Mouse (Mus musculus): ENCODE measurements around the gene Kifc3. TPM values are rescaled to one million over a fixed set of nuclear protein-coding genes. Genes with fewer than 3 reads are reported as not detected.

Kifc3 gene
- polyA plus RNA-seq, 1 experiment = not detected

DNA sequence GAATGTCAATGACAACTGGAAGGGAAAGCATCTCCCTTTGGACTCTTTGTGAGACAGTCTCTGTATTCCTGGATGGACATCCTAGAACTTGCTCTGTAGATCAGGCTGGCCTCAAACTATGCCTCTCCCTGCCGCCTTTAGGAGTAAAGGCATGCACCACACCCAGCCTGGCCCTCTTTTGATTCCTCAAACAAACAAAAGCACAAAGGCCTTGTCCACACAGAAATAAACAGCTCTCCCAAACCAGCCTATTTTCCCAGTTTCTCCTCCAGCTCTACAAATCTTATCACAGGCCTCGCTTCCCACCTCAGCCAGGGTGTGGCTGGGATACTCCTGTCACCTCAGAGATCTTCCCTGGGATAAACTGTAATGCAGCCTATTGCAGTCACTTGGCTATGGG is 68.4 kb downstream of the Kifc3 start:
- TF ChIP-seq GATA1 (IDR thresholded peaks at IDR 0.05; ENCODE audit: low read length) = no peak

DNA sequence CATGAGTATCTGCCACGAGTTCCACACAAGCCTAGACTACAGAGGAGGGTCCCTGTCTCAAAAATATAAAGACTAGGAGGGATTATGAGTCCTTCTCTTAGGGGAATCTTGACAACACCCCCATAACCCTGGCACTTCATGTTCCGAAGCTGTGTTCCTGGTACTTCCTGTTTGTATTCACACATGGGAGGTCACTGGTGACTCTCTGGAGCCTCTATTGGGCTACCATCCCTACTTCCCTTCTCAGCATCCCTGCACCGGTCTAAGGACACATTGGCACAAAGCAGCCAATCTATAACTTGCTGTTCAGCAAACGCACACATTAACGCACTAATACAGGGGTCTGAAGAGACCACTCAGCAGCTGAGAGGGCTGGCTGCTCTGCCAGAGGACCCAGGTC is 70.6 kb downstream of the Kifc3 start:
- TF ChIP-seq GATA1 (IDR thresholded peaks at IDR 0.05; ENCODE audit: low read length) = no peak

- no peak for TF ChIP-seq GATA1 (IDR thresholded peaks at IDR 0.05; ENCODE audit: low read length)
These were observed 71.6 kb downstream of the Kifc3 start for GRCm38 (mm10) chr8:95130966-95131537.

DNA sequence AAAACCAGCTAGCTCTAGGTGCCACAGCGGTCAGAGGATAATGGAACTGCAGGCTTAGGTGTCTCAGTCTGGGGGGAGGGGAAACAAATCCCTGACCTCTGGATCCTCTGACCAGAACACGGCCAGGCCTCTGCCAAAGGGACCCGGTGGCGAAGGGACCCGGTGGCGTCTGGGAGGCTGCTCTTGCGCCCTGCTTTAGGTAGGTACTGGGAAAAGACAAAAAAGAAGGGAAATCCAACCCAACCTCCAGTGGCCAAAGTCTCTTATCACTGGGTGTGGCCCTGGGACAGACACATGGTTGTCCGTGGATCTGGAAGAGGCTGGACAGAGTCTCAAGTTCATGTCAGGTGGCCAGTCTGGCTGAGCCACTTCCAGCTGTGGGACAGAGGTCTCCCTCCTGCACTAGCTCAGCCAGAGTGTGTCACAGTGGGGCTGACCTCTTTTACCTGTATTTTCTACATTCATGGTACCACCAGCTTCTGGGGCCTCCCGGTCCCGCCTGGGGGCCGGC is 73.8 kb downstream of the Kifc3 start:
- TF ChIP-seq GATA1 (IDR thresholded peaks at IDR 0.05; ENCODE audit: low read length) = no peak

DNA sequence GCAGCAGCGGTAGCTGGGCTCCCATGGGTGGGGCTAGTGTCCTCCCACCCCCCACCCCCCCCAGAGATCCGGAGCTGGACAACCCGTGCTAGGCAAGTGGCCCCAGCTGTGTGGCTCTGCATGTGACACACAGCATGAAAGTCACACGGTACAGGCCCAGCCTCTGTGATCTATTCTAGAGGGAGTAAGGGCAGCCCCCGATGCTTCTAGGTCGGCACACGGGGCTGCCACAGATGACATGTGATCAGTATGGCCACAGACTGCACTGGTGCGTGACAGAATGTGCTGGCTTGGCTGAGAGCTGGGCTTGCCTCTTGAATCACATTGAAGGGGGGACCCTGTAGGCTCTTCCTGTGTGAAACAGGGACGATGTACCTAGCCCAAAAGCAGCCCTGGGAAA is 75.0 kb downstream of the Kifc3 start:
- no peak for TF ChIP-seq GATA1 (IDR thresholded peaks at IDR 0.05; ENCODE audit: low read length)

DNA sequence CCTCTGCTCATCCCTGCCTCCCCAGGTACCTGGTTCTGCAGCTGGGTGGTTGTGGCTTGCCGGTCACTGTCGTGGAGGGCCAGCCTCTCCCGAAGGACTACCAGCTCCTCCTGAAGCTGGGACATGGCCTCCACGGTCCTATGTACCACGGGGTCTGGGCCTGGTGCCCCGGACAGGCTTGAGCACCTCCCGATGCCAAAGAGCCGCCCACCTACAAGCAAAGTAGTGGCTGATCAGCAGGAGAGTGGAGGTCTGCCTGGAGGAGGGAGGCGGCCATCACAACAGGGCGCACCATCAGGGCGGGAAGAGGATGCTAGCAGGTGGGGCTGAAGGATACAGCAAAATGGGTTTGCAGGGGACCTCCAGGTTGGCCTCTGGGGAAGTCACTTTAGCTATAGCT is 76.1 kb downstream of the Kifc3 start:
- TF ChIP-seq GATA1 (IDR thresholded peaks at IDR 0.05; ENCODE audit: low read length) = no peak

- TF ChIP-seq GATA1 (IDR thresholded peaks at IDR 0.05; ENCODE audit: low read length) = no peak
These were observed 79.2 kb downstream of the Kifc3 start for GRCm38 (mm10) chr8:95123455-95123854.

DNA sequence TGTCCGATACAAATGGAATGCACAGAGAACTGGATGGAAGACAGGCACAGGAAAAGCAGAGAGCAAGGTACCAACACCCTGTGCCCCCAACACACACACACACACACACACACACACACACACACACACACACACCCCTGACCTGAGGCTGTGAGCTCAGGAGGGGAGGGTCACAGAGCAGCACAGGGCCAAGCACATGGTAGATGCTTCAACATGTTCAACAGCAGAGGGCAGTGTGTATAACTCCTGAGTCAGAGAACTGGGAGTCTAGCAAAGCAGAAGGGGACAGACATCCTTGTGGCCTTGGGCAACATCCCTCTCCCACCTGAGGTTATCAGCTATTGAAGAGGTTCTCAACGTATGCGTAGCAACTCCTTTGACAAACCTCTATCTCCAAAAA is 88.9 kb downstream of the Kifc3 start:
- no peak for TF ChIP-seq GATA1 (IDR thresholded peaks at IDR 0.05; ENCODE audit: low read length)

DNA sequence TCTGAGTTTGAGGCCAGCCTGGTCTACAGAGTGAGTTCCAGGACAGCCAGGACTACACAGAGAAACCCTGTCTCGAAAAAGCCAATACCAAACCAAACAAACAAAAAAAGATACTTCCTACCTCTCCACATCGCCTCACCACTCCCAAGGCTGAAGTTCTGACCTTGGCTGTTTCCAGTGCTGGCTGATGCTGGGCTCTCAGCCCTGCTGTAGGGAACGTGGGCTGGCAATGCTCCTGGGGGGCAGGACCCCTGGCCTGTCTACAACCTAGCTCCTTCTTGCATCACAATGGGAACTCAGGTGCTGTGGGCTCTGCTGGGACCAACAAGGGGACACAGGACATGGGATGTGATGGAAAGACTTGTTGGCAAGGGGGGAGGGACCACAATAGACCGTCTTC is 89.5 kb downstream of the Kifc3 start:
- no peak for TF ChIP-seq GATA1 (IDR thresholded peaks at IDR 0.05; ENCODE audit: low read length)

DNA sequence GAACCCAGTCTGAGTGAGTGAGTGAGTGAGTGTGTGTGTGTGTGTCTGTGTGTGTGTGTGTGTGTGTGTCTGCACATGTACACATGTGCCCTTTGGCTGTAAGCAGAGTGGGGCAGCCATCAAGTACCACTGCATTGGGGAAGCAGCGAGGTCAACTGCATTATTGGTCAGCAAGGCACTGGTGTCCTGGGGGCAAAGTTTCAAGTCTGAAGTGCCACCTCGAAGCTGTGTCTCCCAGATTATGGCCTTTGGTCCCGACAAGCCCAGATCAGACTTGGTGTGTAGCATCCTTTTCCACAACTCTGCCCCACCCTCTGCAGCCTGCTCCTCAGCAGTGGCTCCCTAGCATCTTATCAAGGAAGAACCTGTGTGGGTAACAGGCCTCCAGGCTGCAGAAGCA is 90.0 kb downstream of the Kifc3 start:
- no peak for TF ChIP-seq GATA1 (IDR thresholded peaks at IDR 0.05; ENCODE audit: low read length)

DNA sequence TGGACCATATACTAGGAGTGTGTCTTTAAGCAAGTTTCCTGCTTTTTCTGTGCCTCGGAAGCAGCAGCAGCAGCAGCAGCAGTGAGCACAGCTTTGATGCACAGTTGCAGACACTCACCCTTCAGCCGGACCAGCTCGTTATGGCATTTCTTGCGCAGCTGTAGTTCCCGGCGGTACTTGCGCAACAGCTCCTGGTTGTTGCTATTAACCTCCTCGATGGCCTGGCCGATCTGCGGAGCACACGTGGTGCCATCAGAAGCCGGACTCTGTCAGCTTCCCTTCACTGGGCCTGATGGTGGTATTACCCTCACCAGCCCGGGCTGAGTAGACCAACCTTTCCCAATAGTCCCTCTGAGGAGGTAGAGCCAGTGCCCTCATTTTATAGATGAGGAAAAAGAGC is 95.3 kb downstream of the Kifc3 start:
- no peak for TF ChIP-seq GATA1 (IDR thresholded peaks at IDR 0.05; ENCODE audit: low read length)

DNA sequence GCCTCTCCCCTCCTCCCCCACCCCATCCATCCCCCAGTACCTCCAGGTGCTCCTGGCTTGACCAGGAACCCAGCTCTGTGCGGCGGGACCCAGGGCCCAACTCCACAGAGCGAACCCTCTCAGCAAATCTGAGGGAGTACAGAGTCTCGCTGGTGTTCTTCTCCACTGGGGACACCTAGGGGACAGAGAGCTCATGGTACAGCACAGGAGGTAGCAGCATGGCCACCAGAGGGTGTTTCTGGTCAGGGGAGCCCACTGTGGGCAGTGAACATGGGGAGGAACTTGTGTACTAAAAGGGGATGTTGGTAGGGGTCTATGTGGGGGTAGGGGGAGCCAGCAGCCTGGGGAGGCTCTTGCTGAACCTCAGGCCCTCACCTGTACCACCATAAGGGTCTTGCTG is 100.6 kb downstream of the Kifc3 start:
- TF ChIP-seq GATA1 (IDR thresholded peaks at IDR 0.05; ENCODE audit: low read length) = no peak

DNA sequence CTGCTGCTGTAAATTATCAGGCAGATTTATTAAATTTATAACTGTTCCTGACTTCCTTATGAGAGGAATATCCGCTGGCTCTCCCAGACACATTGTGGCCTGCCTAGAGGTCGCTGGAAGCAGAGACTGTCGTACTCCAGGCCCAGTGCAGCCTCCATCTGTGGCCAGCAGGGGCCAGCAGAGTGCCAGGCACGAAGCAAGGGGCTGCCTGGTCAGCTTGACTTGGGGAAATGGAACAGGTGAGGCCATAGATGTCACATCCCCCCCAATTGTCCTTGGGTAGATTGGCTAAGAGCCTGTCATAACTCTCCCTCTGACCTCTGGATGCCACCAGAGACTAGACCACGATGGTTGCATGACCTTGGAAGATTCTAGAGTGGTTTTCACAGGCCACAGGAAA is 103.6 kb downstream of the Kifc3 start:
- TF ChIP-seq GATA1 (IDR thresholded peaks at IDR 0.05; ENCODE audit: low read length) = no peak

GRCm38 (mm10) chr8:95093574-95093973 is 109.0 kb downstream of the Kifc3 start:
- TF ChIP-seq GATA1 (IDR thresholded peaks at IDR 0.05; ENCODE audit: low read length) = no peak

GRCm38 (mm10) chr8:95085432-95086141 is 117.0 kb downstream of the Kifc3 start:
- no peak for TF ChIP-seq GATA1 (IDR thresholded peaks at IDR 0.05; ENCODE audit: low read length)

GRCm38 (mm10) chr8:95084744-95085431 is 117.7 kb downstream of the Kifc3 start:
- no peak for TF ChIP-seq GATA1 (IDR thresholded peaks at IDR 0.05; ENCODE audit: low read length)

DNA sequence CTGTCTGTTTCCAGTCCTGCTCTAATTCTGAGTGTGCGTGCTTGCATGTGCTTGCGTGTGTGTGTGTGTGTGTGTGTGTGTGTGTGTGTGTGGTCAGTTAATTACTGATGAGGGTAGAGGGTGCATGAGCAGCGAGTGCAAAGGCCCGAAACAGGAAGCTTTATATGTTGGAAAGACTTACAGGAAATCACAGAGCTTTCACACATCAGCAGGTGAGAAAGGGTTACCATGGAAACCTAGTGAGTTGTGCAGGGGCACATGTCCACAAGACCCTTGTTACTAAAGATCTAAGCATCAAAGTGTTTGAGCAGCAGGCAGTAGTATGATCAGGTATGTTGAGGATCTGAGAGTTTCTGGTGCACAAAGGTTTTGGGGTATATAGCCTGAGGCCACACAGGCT is 118.4 kb downstream of the Kifc3 start:
- TF ChIP-seq GATA1 (IDR thresholded peaks at IDR 0.05; ENCODE audit: low read length) = no peak

Data from G1E-ER4 (cell line).